Mouse (Mus musculus): ENCODE measurements around the gene Trim56. TPM values are rescaled to one million over a fixed set of nuclear protein-coding genes. Genes with fewer than 3 reads are reported as not detected.
"Not testable (repeated sequence)": the region's sequence is repeated elsewhere in the genome, so short reads cannot be mapped to it uniquely, and the experiment has no call there.

Trim56 gene
- polyA plus RNA-seq (2012; rRNA removed): 7.2 and 12.7 TPM in 2 replicates

GRCm38 (mm10) chr5:137115866-137116847 is at the start of gene Trim56:
Gene Trim56 (minus strand): TSS chr5:137116209.
- no peak for DNase-seq (ENCODE audit: low read depth)

GRCm38 (mm10) chr5:137161853-137162252 is 45.8 kb upstream of the Trim56 start:
- no peak for DNase-seq (ENCODE audit: low read depth)

GRCm38 (mm10) chr5:137159461-137159860 is 43.5 kb upstream of the Trim56 start:
- no peak for DNase-seq (ENCODE audit: low read depth)

GRCm38 (mm10) chr5:137153289-137153688 is 37.3 kb upstream of the Trim56 start:
- DNase-seq (ENCODE audit: low read depth): no peak

- no peak for DNase-seq (ENCODE audit: low read depth)
Measured at GRCm38 (mm10) chr5:137152623-137153022, 36.6 kb upstream of the Trim56 start.

- not testable (repeated sequence) for DNase-seq (ENCODE audit: low read depth)
Measured at GRCm38 (mm10) chr5:137149272-137149882, 33.4 kb upstream of the Trim56 start, which contains the start of gene Muc3. Gene Muc3 (minus strand): TSS chr5:137149322.

- DNase-seq (ENCODE audit: low read depth): no peak
Measured at GRCm38 (mm10) chr5:137140836-137141235, 24.8 kb upstream of the Trim56 start.

- no peak for DNase-seq (ENCODE audit: low read depth)
Measured at GRCm38 (mm10) chr5:137138977-137139376, 23.0 kb upstream of the Trim56 start.

- no peak for DNase-seq (ENCODE audit: low read depth)
Measured at GRCm38 (mm10) chr5:137134959-137135358, 18.9 kb upstream of the Trim56 start.

GRCm38 (mm10) chr5:137131490-137131889 is 15.5 kb upstream of the Trim56 start:
- DNase-seq (ENCODE audit: low read depth): no peak

GRCm38 (mm10) chr5:137129281-137129680 is 13.3 kb upstream of the Trim56 start:
- DNase-seq (ENCODE audit: low read depth): no peak

- DNase-seq (ENCODE audit: low read depth): no peak
Measured at GRCm38 (mm10) chr5:137123516-137123915, 7.5 kb upstream of the Trim56 start.

- no peak for DNase-seq (ENCODE audit: low read depth)
Measured at GRCm38 (mm10) chr5:137122686-137123193, 6.7 kb upstream of the Trim56 start.

- DNase-seq (ENCODE audit: low read depth): no peak
Measured at GRCm38 (mm10) chr5:137121280-137121679, 5.3 kb upstream of the Trim56 start.

GRCm38 (mm10) chr5:137118878-137119277 is 2.9 kb upstream of the Trim56 start:
- no peak for DNase-seq (ENCODE audit: low read depth)

GRCm38 (mm10) chr5:137117994-137118393 is 2.0 kb upstream of the Trim56 start:
- not testable (repeated sequence) for DNase-seq (ENCODE audit: low read depth)

GRCm38 (mm10) chr5:137116987-137117386 is 978 bp upstream of the Trim56 start:
- DNase-seq (ENCODE audit: low read depth): no peak

- no peak for DNase-seq (ENCODE audit: low read depth)
Measured at GRCm38 (mm10) chr5:137114891-137115561, 983 bp downstream of the Trim56 start.

- DNase-seq (ENCODE audit: low read depth): no peak
Measured at GRCm38 (mm10) chr5:137111542-137112408, 4.2 kb downstream of the Trim56 start.

GRCm38 (mm10) chr5:137110863-137111262 is 5.1 kb downstream of the Trim56 start:
- DNase-seq (ENCODE audit: low read depth): no peak

All from gonadal fat pad, adult 2 months (tissue).